Mouse (Mus musculus) kidney, embryonic 14.5 days (tissue): ENCODE measurements around the gene Tmem35b. TPM values are rescaled to one million over a fixed set of nuclear protein-coding genes. Genes with fewer than 3 reads are reported as not detected.

Experiments used
- polyA plus RNA-seq: library from polyadenylated mRNA; unstranded; fragments of >200 nt; fragmentation: Nextera tagmentation; extraction: Ambion mirVana; gene quantifications from 2 replicates; pipeline ENCODE4 v1.2.1, GENCODE M21; 2014

Gene Tmem35b
- polyA plus RNA-seq, 1 experiment from 2014 or later = 25.4 TPM

Other genes starting within 250 kb of the Tmem35b start
- 27.6 and 28.9 TPM in 2 replicates for gene Zmym4, start 155.6 kb upstream of the Tmem35b start, polyA plus RNA-seq
- 152 and 179 TPM in 2 replicates for gene Sfpq, start 102.4 kb upstream of the Tmem35b start, polyA plus RNA-seq
- gene Zmym1, start 62.5 kb upstream of the Tmem35b start, polyA plus RNA-seq = 15.6 and 26.5 TPM in 2 replicates
- gene Zmym6, start 46.3 kb upstream of the Tmem35b start, polyA plus RNA-seq = 14.4 and 20.4 TPM in 2 replicates
- 0.69 and 0.79 TPM in 2 replicates for gene Dlgap3, start 45.5 kb downstream of the Tmem35b start, polyA plus RNA-seq
- gene Smim12, start 120.1 kb downstream of the Tmem35b start, polyA plus RNA-seq = 55.2 and 66.2 TPM in 2 replicates
- gene Gja4, start 190.3 kb downstream of the Tmem35b start, polyA plus RNA-seq = 22.2 and 23.7 TPM in 2 replicates
- 1.4 and 1.5 TPM in 2 replicates for gene Gjb3, start 207.2 kb downstream of the Tmem35b start, polyA plus RNA-seq
- 0.70 and 1.3 TPM in 2 replicates for gene Gjb4, start 230.4 kb downstream of the Tmem35b start, polyA plus RNA-seq
- 2.7 and 2.8 TPM in 2 replicates for gene Gjb5, start 234.5 kb downstream of the Tmem35b start, polyA plus RNA-seq